Mouse (Mus musculus) bone marrow, adult 2 months (tissue): ENCODE results near the gene Nrk.

ENCODE experiments used
- CTCF ChIP-seq: fragments of 200-500 bp; IDR thresholded peaks from 2 replicates; pipeline ENCODE4 v1.5.1; 2011; ENCODE audit warnings: low read length, control low read depth; ENCODE audit not compliant: control insufficient read depth, insufficient read depth
- POLR2A ChIP-seq: fragments of 200-500 bp; IDR thresholded peaks from 2 replicates; pipeline ENCODE4 v1.6.1; 2011; ENCODE audit warnings: low read depth, mild to moderate bottlenecking, control low read depth, low read length, borderline replicate concordance; ENCODE audit not compliant: control insufficient read depth

DNA sequence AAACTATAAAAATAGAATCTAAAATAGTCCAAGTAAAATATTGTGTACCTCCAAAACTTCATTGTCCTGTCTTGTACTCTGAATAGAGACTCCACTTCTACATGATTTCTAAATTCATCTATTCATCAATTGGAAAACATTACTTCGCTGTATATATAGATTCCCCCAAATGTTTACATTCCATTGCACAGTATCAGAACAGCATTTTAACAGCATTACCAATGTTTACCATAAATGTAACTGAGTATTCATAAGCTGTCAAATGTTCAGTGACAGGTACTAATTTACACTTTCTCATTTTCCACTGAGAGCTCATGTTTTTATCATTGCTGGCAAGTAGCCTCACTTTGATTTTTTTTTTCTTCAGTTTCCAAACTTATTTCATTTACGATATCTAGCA is 65.0 kb downstream of the Nrk start:
- no peak for TF ChIP-seq POLR2A
- TF ChIP-seq CTCF = no peak
